Mouse (Mus musculus): Measurements from ENCODE around the gene Gipc3. TPM values are rescaled to one million over a fixed set of nuclear protein-coding genes. Genes with fewer than 3 reads are reported as not detected.

Gipc3 gene
- total RNA-seq, 2 experiments from 2014 or later = 1.7 to 1.9 TPM

- no peak for DNase-seq
Observed at GRCm38 (mm10) chr10:81367207-81367495, 24.1 kb upstream of the Gipc3 start.

DNA sequence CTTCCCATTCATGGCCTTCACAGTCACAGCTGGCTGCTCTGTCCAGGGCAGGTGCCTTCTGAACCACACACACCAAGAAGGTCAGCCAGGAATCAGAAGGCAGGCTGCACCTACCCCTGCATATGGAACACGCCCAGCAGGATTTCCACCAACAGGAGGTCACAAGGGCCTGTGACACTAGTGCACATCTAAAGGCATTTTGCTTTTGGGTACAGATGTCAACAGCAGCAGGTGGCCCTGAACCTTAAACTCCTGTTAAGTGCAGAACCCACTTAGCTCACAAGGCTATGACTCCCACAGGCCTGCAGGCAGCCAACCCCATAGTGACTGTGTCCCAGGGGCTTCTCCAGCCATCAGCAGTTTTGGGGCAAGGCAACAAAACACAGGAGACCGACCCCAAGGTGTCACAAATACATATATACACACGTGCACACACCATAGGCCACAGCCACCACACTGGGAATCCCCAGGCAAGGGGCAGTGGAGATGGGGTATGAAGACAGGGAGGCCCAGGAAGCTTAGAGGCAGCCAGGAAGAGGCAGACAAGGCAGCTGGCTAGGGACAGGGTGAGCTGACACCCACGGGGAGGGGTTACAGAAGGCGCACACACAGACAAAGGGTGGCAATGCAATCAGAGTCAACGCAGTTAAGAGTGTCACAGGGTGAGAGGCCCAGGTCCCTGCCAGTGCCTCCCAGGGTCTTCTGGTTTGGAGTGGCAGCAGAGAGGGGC lies 23.6 kb upstream of the Gipc3 start:
- no peak for DNase-seq

GRCm38 (mm10) chr10:81365672-81366476 lies 22.8 kb upstream of the Gipc3 start, which contains the start of gene 4930404N11Rik:
Gene 4930404N11Rik (minus strand): TSS chr10:81365816.
- no peak for DNase-seq

DNA sequence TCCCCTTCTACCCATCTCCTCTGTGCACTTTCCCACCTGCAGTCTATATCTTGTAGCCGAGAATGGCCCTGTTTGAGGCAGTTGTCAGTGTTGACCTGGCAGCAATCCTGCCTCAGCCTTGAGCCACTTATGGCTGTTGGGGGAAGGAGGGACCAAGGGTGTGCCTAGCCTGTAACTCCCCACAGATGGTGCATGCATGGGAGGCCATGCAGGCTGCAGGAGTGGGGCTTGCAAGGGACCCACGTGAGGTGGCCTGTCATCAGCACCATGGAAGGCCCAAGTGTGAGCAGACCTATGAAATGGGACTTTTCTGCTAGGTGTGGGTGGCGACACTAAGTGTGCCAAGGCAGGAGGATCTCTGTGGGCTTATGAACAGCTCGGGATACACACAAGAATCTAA lies 22.0 kb upstream of the Gipc3 start:
- DNase-seq = no peak

- DNase-seq = no peak
Observed at GRCm38 (mm10) chr10:81364666-81365065, 21.6 kb upstream of the Gipc3 start.

GRCm38 (mm10) chr10:81363436-81364346 lies 20.6 kb upstream of the Gipc3 start:
- DNase-seq = no peak

DNA sequence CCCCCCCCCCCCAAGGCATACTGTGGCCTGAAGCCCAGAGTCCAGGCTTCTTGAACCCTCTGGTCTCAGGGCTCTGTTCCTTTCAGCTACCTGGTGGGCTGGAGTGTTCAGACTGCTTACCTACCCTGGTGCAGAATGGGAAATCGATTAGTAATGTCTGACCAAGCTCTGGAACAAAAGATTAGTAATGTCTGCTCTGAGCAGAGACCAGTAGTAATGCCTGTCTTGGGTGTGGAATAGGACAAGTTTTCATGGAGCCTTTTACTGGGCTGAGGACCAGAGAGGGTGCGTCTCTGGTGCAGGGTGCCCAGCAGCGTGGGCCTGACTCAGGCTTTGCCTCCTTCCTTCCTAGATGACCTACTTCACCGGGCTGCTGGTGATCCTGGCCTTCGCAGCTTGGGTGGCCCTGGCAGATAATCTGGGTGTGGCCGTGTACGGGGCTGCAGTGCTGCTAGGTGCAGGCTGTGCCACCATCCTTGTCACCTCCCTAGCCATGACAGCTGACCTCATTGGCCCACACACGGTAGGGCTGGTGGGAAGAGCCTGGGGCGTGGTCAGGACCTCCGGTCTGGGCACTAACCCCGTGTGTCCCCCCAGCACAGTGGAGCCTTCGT lies 19.4 kb upstream of the Gipc3 start:
- no peak for DNase-seq

GRCm38 (mm10) chr10:81360721-81361120 lies 17.7 kb upstream of the Gipc3 start:
- DNase-seq = no peak

GRCm38 (mm10) chr10:81358841-81359240 lies 15.8 kb upstream of the Gipc3 start:
- no peak for DNase-seq

DNA sequence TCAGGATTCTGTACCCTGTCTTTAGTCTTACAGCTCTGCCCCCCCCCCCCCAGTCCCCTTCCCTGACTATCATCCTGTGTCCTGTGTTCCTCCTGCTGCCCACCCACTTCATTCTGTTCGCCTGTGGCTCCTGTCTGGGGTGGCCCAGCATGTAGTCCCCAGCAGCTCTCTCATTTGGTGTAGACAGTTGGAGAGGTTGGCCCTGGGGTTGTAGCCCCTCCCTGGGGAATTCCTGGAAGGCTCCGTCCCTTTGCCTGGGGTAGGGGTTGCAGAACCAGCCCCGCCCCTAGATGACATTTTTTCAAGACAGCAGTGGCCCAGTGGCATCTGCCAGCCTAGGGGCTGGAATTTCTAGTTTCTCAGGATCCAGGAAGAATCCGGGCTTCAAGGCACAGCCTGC lies 15.1 kb upstream of the Gipc3 start:
- no peak for DNase-seq

- peak; percentile 88 to 90 for DNase-seq
Observed at GRCm38 (mm10) chr10:81356991-81357844, 14.2 kb upstream of the Gipc3 start, which contains the start of gene Mfsd12. Gene Mfsd12 (plus strand): TSS chr10:81357491.

- DNase-seq = no peak
Observed at GRCm38 (mm10) chr10:81356352-81356990, 13.4 kb upstream of the Gipc3 start.

DNA sequence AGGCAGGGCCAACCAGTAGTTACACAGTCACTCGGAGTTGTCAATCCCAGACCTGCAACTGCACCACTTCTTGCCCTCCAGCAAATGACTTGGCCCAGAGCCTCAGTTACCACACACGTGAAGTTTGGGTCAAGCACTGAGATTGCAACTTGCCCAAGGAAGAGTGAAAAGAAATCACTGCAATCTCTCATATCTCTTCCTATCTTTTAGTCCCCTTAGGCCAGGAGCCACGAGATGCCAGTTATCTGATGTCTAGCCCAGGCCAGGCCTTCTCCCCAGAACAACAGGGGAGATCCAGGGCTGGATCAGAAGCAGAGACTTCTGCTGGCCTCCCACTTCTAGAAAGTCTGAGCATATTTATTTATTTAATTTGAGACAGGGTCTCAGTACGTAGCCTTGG lies 12.5 kb upstream of the Gipc3 start:
- DNase-seq = no peak

- DNase-seq = no peak
Observed at GRCm38 (mm10) chr10:81354738-81355477, 11.8 kb upstream of the Gipc3 start.

GRCm38 (mm10) chr10:81351678-81352291 lies 8.7 kb upstream of the Gipc3 start:
- no peak for DNase-seq

GRCm38 (mm10) chr10:81350351-81351063 lies 7.4 kb upstream of the Gipc3 start, which contains the start of gene Hmg20b:
Gene Hmg20b (minus strand): TSS chr10:81350480.
- DNase-seq = peak; percentile 99 to 100

DNA sequence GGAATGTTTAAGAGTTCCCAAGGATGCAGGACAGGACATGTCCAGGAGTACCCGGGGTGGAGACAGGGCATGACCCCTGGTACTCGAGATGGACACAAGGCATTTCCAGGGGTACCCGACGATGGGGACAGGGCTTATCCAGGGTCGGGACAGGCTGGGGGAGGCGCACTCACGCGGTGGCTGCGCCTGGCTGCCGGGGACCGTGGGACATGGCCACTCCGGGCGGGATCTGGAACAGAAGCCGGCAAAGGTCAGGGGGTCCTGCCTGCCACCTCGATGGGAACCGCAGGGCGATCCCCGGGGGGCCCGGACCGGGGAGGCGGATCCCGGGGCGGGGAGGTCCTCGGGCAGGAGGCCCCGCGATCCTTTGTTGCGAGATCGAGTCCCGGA lies 6.9 kb upstream of the Gipc3 start:
- DNase-seq = no peak

DNA sequence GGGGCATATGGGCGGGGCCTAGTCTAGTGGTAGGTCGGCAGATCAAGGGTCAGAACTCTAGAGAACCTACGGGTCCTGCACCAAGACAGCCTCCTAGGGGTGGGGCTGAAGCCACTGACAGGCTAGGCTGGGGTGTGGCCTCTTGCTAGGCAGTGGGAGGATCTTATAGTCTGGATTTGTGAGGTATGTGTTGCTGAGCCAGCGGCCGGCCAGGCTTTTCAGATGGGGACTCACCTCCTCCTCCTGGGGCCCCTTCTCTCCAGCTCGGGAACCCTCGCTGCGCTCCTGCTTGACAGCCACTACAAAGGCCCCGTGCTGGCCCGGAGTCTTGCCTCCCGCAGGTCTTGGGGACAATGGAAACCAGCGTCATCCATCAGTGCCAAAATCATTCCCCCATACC lies 6.1 kb upstream of the Gipc3 start:
- no peak for DNase-seq
